Mouse (Mus musculus) heart, adult 2 months (tissue): ENCODE results near the gene Dnah8. TPM values are rescaled to one million over a fixed set of nuclear protein-coding genes. Genes with fewer than 3 reads are reported as not detected.
A peak's percentile ranks its signal among the peaks of the same experiment; 100 is the strongest.

Source experiments
- DNase-seq, 2 experiments: peaks; one replicate each; pipeline ENCODE4 v3.0.0; 2021
- H3K27ac ChIP-seq: fragments of 200-600 bp; 2 replicates; pipeline ENCODE4 v1.8.1; 2022
- H3K27me3 ChIP-seq: fragments of 200-500 bp; 2 replicates; pipeline ENCODE4 v1.6.1; 2012; ENCODE audit warnings: mild to moderate bottlenecking, low read length, inconsistent platforms, mixed read lengths; ENCODE audit not compliant: control insufficient read depth, insufficient read depth
- H3K36me3 ChIP-seq: fragments of 200-500 bp; 2 replicates; pipeline ENCODE4 v1.6.1; 2012; ENCODE audit warnings: low read length, inconsistent platforms; ENCODE audit not compliant: control insufficient read depth, insufficient read depth
- H3K4me1 ChIP-seq: fragments of 200-500 bp; 2 replicates; pipeline ENCODE4 v1.6.1; 2011; ENCODE audit warnings: low read length; ENCODE audit not compliant: control insufficient read depth, insufficient read depth
- H3K4me3 ChIP-seq: fragments of 200-600 bp; 2 replicates; pipeline ENCODE4 v1.8.1; 2022
- H3K79me2 ChIP-seq: fragments of 200-500 bp; replicated peaks from 2 replicates; pipeline ENCODE4 v1.6.1; 2012; ENCODE audit warnings: mild to moderate bottlenecking, inconsistent platforms, low read length, moderate library complexity, mixed read lengths; ENCODE audit not compliant: control insufficient read depth, insufficient read depth
- H3K9ac ChIP-seq: fragments of 200-500 bp; 2 replicates; pipeline ENCODE4 v1.6.1; 2012; ENCODE audit warnings: low read depth, mild to moderate bottlenecking, control low read depth, inconsistent platforms, low read length, mixed read lengths
- CTCF ChIP-seq: fragments of 200-600 bp; IDR thresholded peaks from 2 replicates; pipeline ENCODE4 v1.8.1; 2022; ENCODE audit warnings: antibody characterized with exemption, mild to moderate bottlenecking, moderate library complexity
- EP300 ChIP-seq: fragments of 200-500 bp; IDR thresholded peaks from 2 replicates; pipeline ENCODE4 v1.6.1; 2011; ENCODE audit warnings: low read depth, low read length, control low read depth; ENCODE audit not compliant: insufficient read depth
- POLR2A ChIP-seq: fragments of 200-500 bp; IDR thresholded peaks from 2 replicates; pipeline ENCODE4 v1.6.1; 2011; ENCODE audit warnings: mild to moderate bottlenecking, low read depth, low read length, control low read depth; ENCODE audit not compliant: insufficient read depth
- WGBS: fragments of 180-500 bp; shearing (Covaris S2); methylation state at CpG from one replicate; pipeline ENCODE4 v1.1.7; 2018; 5-methylcytosine and 5-hydroxymethylcytosine counted together
- intact Hi-C: fragments of 180-260 bp; cut with DNase I; formaldehyde crosslinking; loops from one replicate; pipeline ENCODE4 v1.15.1; 2025
- polyA plus RNA-seq: library from polyadenylated mRNA; depleted of rRNA; stranded (reverse); fragments of >200 nt; gene quantifications from 2 replicates; pipeline ENCODE4 v1.2.3, GENCODE M21; 2012
- total RNA-seq, 2 experiments: library from RNA; stranded (reverse); gene quantifications; 2 replicates each; pipeline ENCODE4 v1.2.3; 2021

Dnah8 gene
- total and polyA plus RNA-seq, 3 experiments, result 0.45 to 1.2 (median 0.97) TPM

GRCm38 (mm10) chr17:30580781-30581180 lies 43.4 kb upstream of the Dnah8 start:
- intact Hi-C loops, result no loop called here
- H3K36me3 ChIP-seq, result no peaks in the 10 kb centered on the region
- DNase-seq, result no peak
- no peak overlapping the region for H3K4me3 ChIP-seq
- TF ChIP-seq POLR2A (no peak), EP300 (no peak), CTCF (no peak)
- 71% methylated on average over 1 of the region's 1 CpGs for WGBS
- H3K79me2 ChIP-seq, result no peaks in the 10 kb centered on the region
- no peak overlapping the region for H3K27ac ChIP-seq
- no peaks in the 10 kb centered on the region for H3K27me3 ChIP-seq
- no peak overlapping the region for H3K9ac ChIP-seq
- peaks cover 3% of the 10 kb centered on the region for H3K4me1 ChIP-seq

- H3K4me1 ChIP-seq, result peaks cover 3% of the 10 kb centered on the region
- no peaks in the 10 kb centered on the region for H3K27me3 ChIP-seq
- H3K4me3 ChIP-seq, result no peak overlapping the region
- TF ChIP-seq EP300, result no peak
- no peak for TF ChIP-seq POLR2A
- no peak for TF ChIP-seq CTCF
- intact Hi-C loops, result no loop called here
- no peak for DNase-seq
- H3K79me2 ChIP-seq, result no peaks in the 10 kb centered on the region
- no peak overlapping the region for H3K27ac ChIP-seq
- H3K36me3 ChIP-seq, result no peaks in the 10 kb centered on the region
- no peak overlapping the region for H3K9ac ChIP-seq
- 84% methylated on average over 6 of the region's 6 CpGs for WGBS
Observed at GRCm38 (mm10) chr17:30581201-30581600, 43.0 kb upstream of the Dnah8 start.

- Histone ChIP-seq H3K4me3 (no peak overlapping the region), H3K27ac (no peak overlapping the region), H3K9ac (no peak overlapping the region), H3K36me3 (no peaks in the 10 kb centered on the region), H3K27me3 (no peaks in the 10 kb centered on the region), H3K4me1 (no peaks in the 10 kb centered on the region), H3K79me2 (no peaks in the 10 kb centered on the region)
- TF ChIP-seq EP300 (no peak), CTCF (peak; percentile 22)
- WGBS, result 87% methylated on average over 3 of the region's 3 CpGs
- intact Hi-C loops, result no loop called here
- DNase-seq, result no peak
Observed at GRCm38 (mm10) chr17:30582313-30582712, 41.8 kb upstream of the Dnah8 start.

GRCm38 (mm10) chr17:30583258-30584001 lies 40.7 kb upstream of the Dnah8 start:
- WGBS, result 82% methylated on average over 2 of the region's 2 CpGs
- Histone ChIP-seq H3K9ac (no peak overlapping the region), H3K36me3 (no peaks in the 10 kb centered on the region), H3K27ac (no peak overlapping the region), H3K4me3 (no peak overlapping the region), H3K4me1 (no peaks in the 10 kb centered on the region), H3K27me3 (no peaks in the 10 kb centered on the region), H3K79me2 (no peaks in the 10 kb centered on the region)
- intact Hi-C loops, result no loop called here
- no peak for DNase-seq
- no peak for TF ChIP-seq CTCF
- TF ChIP-seq EP300, result no peak
- TF ChIP-seq POLR2A, result no peak

- peak; percentile 54 to 55 for DNase-seq
- intact Hi-C loops, result loop anchor here (1.0 kb wide), 1 partner anchor 31 kb away; no protein-coding TSS in a partner anchor
- H3K27me3 ChIP-seq, result no peaks in the 10 kb centered on the region
- H3K4me3 ChIP-seq, result no peak overlapping the region
- no peaks in the 10 kb centered on the region for H3K79me2 ChIP-seq
- no peak overlapping the region for H3K27ac ChIP-seq
- H3K9ac ChIP-seq, result no peak overlapping the region
- H3K36me3 ChIP-seq, result no peaks in the 10 kb centered on the region
- no peaks in the 10 kb centered on the region for H3K4me1 ChIP-seq
- TF ChIP-seq POLR2A, result no peak
- no peak for TF ChIP-seq EP300
- peak; percentile 93 for TF ChIP-seq CTCF
- WGBS, result 47% methylated on average over 17 of the region's 17 CpGs
Observed at GRCm38 (mm10) chr17:30590417-30591198, 33.5 kb upstream of the Dnah8 start.

GRCm38 (mm10) chr17:30594407-30594806 lies 29.7 kb upstream of the Dnah8 start:
- TF ChIP-seq POLR2A (no peak), CTCF (no peak), EP300 (no peak)
- intact Hi-C loops, result no loop called here
- no peaks in the 10 kb centered on the region for H3K79me2 ChIP-seq
- no peak overlapping the region for H3K9ac ChIP-seq
- H3K36me3 ChIP-seq, result no peaks in the 10 kb centered on the region; the same call in 1 of the 2 replicates
- no peak overlapping the region for H3K4me3 ChIP-seq
- H3K27me3 ChIP-seq, result no peaks in the 10 kb centered on the region
- no peak for DNase-seq
- no peak overlapping the region for H3K27ac ChIP-seq
- 70% methylated on average over 5 of the region's 5 CpGs for whole genome bisulfite sequencing
- H3K4me1 ChIP-seq, result no peaks in the 10 kb centered on the region
